Mouse (Mus musculus): ENCODE results near the gene Pdhb. TPM values are rescaled to one million over a fixed set of nuclear protein-coding genes. Genes with fewer than 3 reads are reported as not detected.

The Pdhb gene
- polyA plus RNA-seq, 1 experiment from 2014 or later = 238 TPM

DNA sequence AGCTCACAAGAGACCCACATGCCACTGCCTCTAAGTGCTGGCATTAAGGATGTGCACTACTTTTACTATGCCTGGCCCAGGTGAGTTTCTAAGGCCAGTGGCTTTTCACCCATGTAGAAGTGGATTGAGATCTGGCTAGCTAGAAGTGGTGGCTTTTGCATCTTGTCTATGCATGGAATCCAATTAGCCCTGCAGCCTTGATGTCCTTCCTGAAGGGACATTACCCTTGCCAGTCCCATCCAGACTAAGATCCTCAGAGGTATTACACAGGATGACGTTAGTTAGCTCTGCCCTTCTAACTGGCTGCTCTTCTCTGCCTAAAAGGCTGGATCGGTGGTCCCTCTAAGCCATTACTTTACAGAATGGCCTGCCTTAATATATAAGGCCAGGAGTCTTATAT lies 40.2 kb upstream of the Pdhb start:
- peaks cover 6% of the 10 kb centered on the region; the same call in 1 of the 2 replicates for H3K27me3 ChIP-seq (replicated peaks)
- 77% methylated on average over 2 of the region's 2 CpGs for WGBS

GRCm38 (mm10) chr14:8209896-8210295 lies 37.1 kb upstream of the Pdhb start:
- Histone ChIP-seq H3K9me3 (no peaks in the 10 kb centered on the region), H3K4me3 (no peak overlapping the region), H3K27ac (no peak overlapping the region), H3K4me1 (peaks cover 13% of the 10 kb centered on the region), H3K4me2 (replicated peaks) (no peak overlapping the region), H3K9ac (no peak overlapping the region), H3K27me3 (replicated peaks) (no peaks in the 10 kb centered on the region), H3K36me3 (no peaks in the 10 kb centered on the region)
- ATAC-seq (ENCODE audit: low FRiP score, low read depth) = no peak
- 79% methylated on average over 2 of the region's 2 CpGs for WGBS

More for the DNA sequence above, 40.2 kb upstream of the Pdhb start:
- ATAC-seq (ENCODE audit: low FRiP score, low read depth) = no peak
- peaks cover 13% of the 10 kb centered on the region for H3K4me1 ChIP-seq
- H3K27ac ChIP-seq = no peak overlapping the region
- no peaks in the 10 kb centered on the region for H3K36me3 ChIP-seq
- H3K9me3 ChIP-seq = no peaks in the 10 kb centered on the region
- no peak overlapping the region for H3K9ac ChIP-seq
- no peak overlapping the region for H3K4me2 ChIP-seq (replicated peaks)
- H3K4me3 ChIP-seq = no peak overlapping the region

GRCm38 (mm10) chr14:8208876-8209275 lies 36.1 kb upstream of the Pdhb start:
- ATAC-seq (ENCODE audit: low FRiP score, low read depth) = no peak
- Histone ChIP-seq H3K4me3 (no peak overlapping the region), H3K9ac (no peak overlapping the region), H3K27ac (no peak overlapping the region), H3K9me3 (no peaks in the 10 kb centered on the region), H3K4me1 (peaks cover 9% of the 10 kb centered on the region; the same call in 1 of the 2 replicates), H3K36me3 (no peaks in the 10 kb centered on the region), H3K4me2 (replicated peaks) (no peak overlapping the region), H3K27me3 (replicated peaks) (no peaks in the 10 kb centered on the region)
- WGBS = 72% methylated on average over 3 of the region's 3 CpGs

- Histone ChIP-seq H3K4me3 (no peak overlapping the region), H3K27me3 (replicated peaks) (no peaks in the 10 kb centered on the region), H3K4me1 (peaks cover 9% of the 10 kb centered on the region; the same call in 1 of the 2 replicates), H3K36me3 (no peaks in the 10 kb centered on the region), H3K9me3 (no peaks in the 10 kb centered on the region), H3K27ac (no peak overlapping the region), H3K4me2 (replicated peaks) (no peak overlapping the region), H3K9ac (no peak overlapping the region)
- ATAC-seq (ENCODE audit: low FRiP score, low read depth) = no peak
- WGBS = 66% methylated on average over 5 of the region's 5 CpGs
Measured at GRCm38 (mm10) chr14:8207543-8207942, 34.7 kb upstream of the Pdhb start.

- peak; percentile 64; the same call in 1 of the 2 replicates for ATAC-seq (ENCODE audit: low FRiP score, low read depth)
- Histone ChIP-seq H3K4me1 (peaks cover 9% of the 10 kb centered on the region; the same call in 1 of the 2 replicates), H3K36me3 (no peaks in the 10 kb centered on the region), H3K27me3 (replicated peaks) (no peaks in the 10 kb centered on the region), H3K27ac (no peak overlapping the region), H3K4me3 (no peak overlapping the region), H3K9ac (no peak overlapping the region), H3K4me2 (replicated peaks) (no peak overlapping the region), H3K9me3 (no peaks in the 10 kb centered on the region)
- 22% methylated on average over 5 of the region's 5 CpGs for WGBS
Measured at GRCm38 (mm10) chr14:8207105-8207504, 34.3 kb upstream of the Pdhb start.

- Histone ChIP-seq H3K27ac (no peak overlapping the region), H3K4me2 (replicated peaks) (no peak overlapping the region), H3K36me3 (no peaks in the 10 kb centered on the region), H3K4me3 (no peak overlapping the region), H3K9ac (no peak overlapping the region), H3K27me3 (replicated peaks) (no peaks in the 10 kb centered on the region), H3K4me1 (peaks cover 9% of the 10 kb centered on the region; the same call in 1 of the 2 replicates), H3K9me3 (no peaks in the 10 kb centered on the region)
- no peak for ATAC-seq (ENCODE audit: low FRiP score, low read depth)
- WGBS = 61% methylated on average over 9 of the region's 9 CpGs
Measured at GRCm38 (mm10) chr14:8206179-8206910, 33.5 kb upstream of the Pdhb start.

DNA sequence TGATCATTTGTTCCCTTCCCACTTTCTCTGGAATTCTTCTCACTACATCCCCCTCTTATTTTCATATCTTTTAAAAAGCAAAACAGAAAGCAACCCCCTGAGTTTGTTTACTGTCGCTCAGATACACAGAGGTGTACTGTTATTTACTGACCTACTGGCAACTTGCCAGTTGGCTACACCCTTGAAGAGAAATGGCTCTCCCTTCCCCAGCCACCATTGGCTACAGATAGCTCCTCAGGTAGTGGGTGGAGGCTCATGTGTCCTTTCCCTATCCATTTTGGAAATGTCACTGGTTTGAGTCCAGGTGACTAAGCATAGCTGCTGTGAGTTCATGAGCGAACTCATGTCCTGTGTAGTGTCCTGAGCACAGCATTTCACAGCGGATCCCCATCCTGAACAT lies 28.9 kb upstream of the Pdhb start:
- Histone ChIP-seq H3K27ac (no peak overlapping the region), H3K4me1 (no peaks in the 10 kb centered on the region), H3K9me3 (no peaks in the 10 kb centered on the region), H3K4me3 (no peak overlapping the region), H3K9ac (no peak overlapping the region), H3K4me2 (replicated peaks) (no peak overlapping the region), H3K27me3 (replicated peaks) (no peaks in the 10 kb centered on the region), H3K36me3 (no peaks in the 10 kb centered on the region)
- no peak for ATAC-seq (ENCODE audit: low FRiP score, low read depth)
- 86% methylated on average over 3 of the region's 3 CpGs for WGBS

DNA sequence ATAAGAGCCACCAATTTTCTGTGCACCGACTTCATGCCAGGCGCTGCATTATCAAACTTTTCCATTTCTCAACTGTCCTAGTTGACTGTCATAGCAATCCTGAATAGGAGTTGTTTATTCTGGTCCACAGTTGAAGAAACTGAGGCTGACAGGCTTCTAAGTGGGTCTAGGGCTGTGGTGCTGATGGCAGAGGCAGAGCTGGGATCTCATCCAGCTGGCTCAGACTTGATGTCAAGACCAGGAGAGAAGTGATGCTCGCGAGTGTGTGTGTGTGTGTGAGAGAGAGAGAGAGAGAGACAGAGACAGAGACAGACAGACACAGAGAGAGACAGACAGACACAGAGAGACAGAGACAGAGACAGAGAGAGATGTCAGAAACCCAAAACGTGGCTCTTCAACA lies 27.9 kb upstream of the Pdhb start:
- no peaks in the 10 kb centered on the region for H3K27me3 ChIP-seq (replicated peaks)
- no peak overlapping the region for H3K4me2 ChIP-seq (replicated peaks)
- no peak for ATAC-seq (ENCODE audit: low FRiP score, low read depth)
- 85% methylated on average over 5 of the region's 5 CpGs for WGBS
- no peak overlapping the region for H3K9ac ChIP-seq
- H3K27ac ChIP-seq = no peak overlapping the region
- H3K4me3 ChIP-seq = no peak overlapping the region
- no peaks in the 10 kb centered on the region for H3K36me3 ChIP-seq
- H3K4me1 ChIP-seq = no peaks in the 10 kb centered on the region
- H3K9me3 ChIP-seq = no peaks in the 10 kb centered on the region

GRCm38 (mm10) chr14:8192727-8193126 lies 19.9 kb upstream of the Pdhb start:
- Histone ChIP-seq H3K9ac (no peak overlapping the region), H3K9me3 (no peaks in the 10 kb centered on the region), H3K4me2 (replicated peaks) (no peak overlapping the region), H3K4me1 (no peaks in the 10 kb centered on the region), H3K4me3 (no peak overlapping the region), H3K27me3 (replicated peaks) (no peaks in the 10 kb centered on the region), H3K36me3 (no peaks in the 10 kb centered on the region), H3K27ac (no peak overlapping the region)
- no peak for ATAC-seq (ENCODE audit: low FRiP score, low read depth)
- WGBS = 85% methylated on average over 6 of the region's 6 CpGs

- H3K36me3 ChIP-seq = no peaks in the 10 kb centered on the region
- no peak overlapping the region for H3K9ac ChIP-seq
- no peaks in the 10 kb centered on the region for H3K4me1 ChIP-seq
- H3K9me3 ChIP-seq = no peaks in the 10 kb centered on the region
- H3K4me3 ChIP-seq = no peak overlapping the region
- H3K27me3 ChIP-seq (replicated peaks) = no peaks in the 10 kb centered on the region
- H3K4me2 ChIP-seq (replicated peaks) = no peak overlapping the region
- H3K27ac ChIP-seq = no peak overlapping the region
- no peak for ATAC-seq (ENCODE audit: low FRiP score, low read depth)
- WGBS = 77% methylated on average over 12 of the region's 12 CpGs
Measured at GRCm38 (mm10) chr14:8191331-8191965, 18.6 kb upstream of the Pdhb start.

GRCm38 (mm10) chr14:8190556-8190955 lies 17.7 kb upstream of the Pdhb start:
- no peak overlapping the region for H3K4me2 ChIP-seq (replicated peaks)
- no peak overlapping the region for H3K27ac ChIP-seq
- H3K9me3 ChIP-seq = no peaks in the 10 kb centered on the region
- no peak overlapping the region for H3K9ac ChIP-seq
- WGBS = 95% methylated on average over 3 of the region's 3 CpGs
- ATAC-seq (ENCODE audit: low FRiP score, low read depth) = no peak
- no peaks in the 10 kb centered on the region for H3K36me3 ChIP-seq
- H3K27me3 ChIP-seq (replicated peaks) = no peaks in the 10 kb centered on the region
- H3K4me1 ChIP-seq = no peaks in the 10 kb centered on the region
- H3K4me3 ChIP-seq = no peak overlapping the region

DNA sequence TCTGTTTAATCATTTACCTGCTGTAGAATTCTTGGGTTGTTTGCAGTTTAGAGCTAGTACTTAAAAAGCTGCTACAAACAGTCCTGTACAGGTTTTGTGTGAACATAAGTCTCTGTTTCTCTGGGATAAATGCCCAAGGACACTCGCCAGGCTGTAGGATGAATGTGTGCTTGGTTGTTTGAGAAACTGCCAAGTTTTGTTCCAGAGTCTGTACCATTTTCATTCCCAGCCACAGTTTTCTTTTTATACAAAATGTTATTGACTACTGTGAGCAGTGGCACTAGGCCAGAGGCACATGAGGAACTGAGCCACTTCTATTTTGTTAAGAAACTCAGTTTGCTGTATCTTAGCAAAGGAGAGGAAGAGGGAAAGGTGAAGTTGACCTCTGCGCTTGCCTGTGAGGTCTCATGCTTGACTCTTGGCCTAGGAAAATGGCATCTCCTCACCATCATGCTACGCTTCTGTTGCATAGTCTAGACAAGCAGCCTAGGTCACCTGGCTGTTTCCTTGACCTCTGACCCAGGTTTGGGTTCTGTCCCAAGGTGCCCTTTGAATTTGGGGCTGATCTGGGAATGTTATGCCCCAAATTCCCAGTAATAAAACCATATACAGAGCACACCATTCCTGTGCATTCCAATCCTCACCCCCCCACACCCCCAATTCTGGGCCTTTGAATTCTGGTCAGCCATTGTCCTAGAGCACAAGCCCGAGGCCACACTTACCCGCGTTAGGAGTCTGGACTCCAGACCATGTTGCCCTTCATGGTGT lies 13.6 kb upstream of the Pdhb start:
- Histone ChIP-seq H3K27me3 (replicated peaks) (no peaks in the 10 kb centered on the region), H3K9me3 (no peaks in the 10 kb centered on the region), H3K27ac (no peak overlapping the region), H3K4me3 (no peak overlapping the region), H3K4me2 (replicated peaks) (no peak overlapping the region), H3K9ac (no peak overlapping the region), H3K36me3 (no peaks in the 10 kb centered on the region), H3K4me1 (no peaks in the 10 kb centered on the region)
- no peak for ATAC-seq (ENCODE audit: low FRiP score, low read depth)
- WGBS = 85% methylated on average over 6 of the region's 6 CpGs
